Mouse (Mus musculus): Measurements from ENCODE around the gene Tmem106a. TPM values are rescaled to one million over a fixed set of nuclear protein-coding genes. Genes with fewer than 3 reads are reported as not detected.

Tmem106a gene
- polyA plus RNA-seq, 1 experiment from 2014 or later, result 3.4 TPM

DNA sequence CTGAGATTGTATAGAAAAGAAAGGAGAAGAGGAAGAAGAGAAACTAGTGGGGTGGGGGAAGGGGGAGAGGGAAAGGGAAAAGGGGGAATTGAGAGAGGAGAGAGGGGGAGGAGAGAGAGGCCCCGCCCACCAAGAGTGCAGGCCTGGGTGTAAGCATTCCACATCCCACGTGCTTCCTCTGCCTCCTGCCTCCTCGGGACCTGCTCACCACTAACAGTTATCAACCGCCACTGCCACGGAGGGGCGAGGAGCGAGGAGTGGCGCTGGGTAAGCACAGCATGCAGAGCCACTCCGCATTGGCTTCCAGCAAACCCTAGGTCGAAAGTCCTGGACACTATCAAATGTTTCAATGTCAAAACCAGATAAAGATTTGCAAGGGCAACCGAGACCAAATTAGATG, 28.4 kb downstream of the Tmem106a start:
- Histone ChIP-seq H3K4me3 (ENCODE audit: low read depth, low read length) (no peak overlapping the region), H3K36me3 (ENCODE audit: control insufficient read depth, insufficient read depth, low read length) (no peaks in the 10 kb centered on the region), H3K9me3 (ENCODE audit: control insufficient read depth, low read length) (no peaks in the 10 kb centered on the region), H3K27me3 (ENCODE audit: control insufficient read depth, insufficient read depth, low read length) (no peaks in the 10 kb centered on the region), H3K27ac (ENCODE audit: low read depth, low read length) (no peak overlapping the region), H3K9ac (ENCODE audit: low read depth, low read length) (no peak overlapping the region), H3K4me2 (replicated peaks; ENCODE audit: low read depth, low read length) (no peak overlapping the region), H3K4me1 (replicated peaks; ENCODE audit: control insufficient read depth, insufficient read depth, low read length) (no peaks in the 10 kb centered on the region)
- ATAC-seq (ENCODE audit: low FRiP score) (no peak), DNase-seq (ENCODE audit: low spot score) (no peak)
- 44% methylated on average over 11 of the region's 11 CpGs for WGBS

DNA sequence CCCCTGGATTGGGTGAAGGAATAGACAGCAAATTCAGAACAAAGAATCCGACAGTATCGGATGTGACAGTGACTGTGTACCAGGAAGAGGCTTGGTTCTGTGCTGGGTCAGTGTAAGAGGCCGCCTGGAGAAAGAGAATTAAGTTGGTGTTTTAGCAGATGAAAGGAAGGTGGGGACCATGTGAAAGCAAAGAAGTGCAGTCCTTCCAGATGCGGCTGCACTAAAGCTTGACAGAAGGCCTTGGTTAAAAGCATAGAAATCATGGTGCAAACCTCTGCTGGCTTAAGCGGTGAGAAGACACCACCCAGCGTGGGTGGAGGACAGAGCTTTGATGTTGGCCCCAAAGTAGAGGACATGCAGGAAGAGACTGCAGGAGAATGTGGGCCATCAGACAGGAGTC, 31.6 kb downstream of the Tmem106a start:
- no peak overlapping the region for H3K4me3 ChIP-seq (ENCODE audit: low read depth, low read length)
- no peaks in the 10 kb centered on the region for H3K27me3 ChIP-seq (ENCODE audit: control insufficient read depth, insufficient read depth, low read length)
- no peaks in the 10 kb centered on the region for H3K36me3 ChIP-seq (ENCODE audit: control insufficient read depth, insufficient read depth, low read length)
- DNase-seq (ENCODE audit: low spot score) (no peak), ATAC-seq (ENCODE audit: low FRiP score) (no peak)
- no peak overlapping the region for H3K9ac ChIP-seq (ENCODE audit: low read depth, low read length)
- H3K4me2 ChIP-seq (replicated peaks; ENCODE audit: low read depth, low read length), result no peak overlapping the region
- WGBS, result 80% methylated on average over 6 of the region's 6 CpGs
- H3K9me3 ChIP-seq (ENCODE audit: control insufficient read depth, low read length), result no peaks in the 10 kb centered on the region
- H3K27ac ChIP-seq (ENCODE audit: low read depth, low read length), result no peak overlapping the region
- H3K4me1 ChIP-seq (replicated peaks; ENCODE audit: control insufficient read depth, insufficient read depth, low read length), result 0 out of 2 replicates have a peak, but pooled peaks cover 9% of the 10 kb centered on the region

DNA sequence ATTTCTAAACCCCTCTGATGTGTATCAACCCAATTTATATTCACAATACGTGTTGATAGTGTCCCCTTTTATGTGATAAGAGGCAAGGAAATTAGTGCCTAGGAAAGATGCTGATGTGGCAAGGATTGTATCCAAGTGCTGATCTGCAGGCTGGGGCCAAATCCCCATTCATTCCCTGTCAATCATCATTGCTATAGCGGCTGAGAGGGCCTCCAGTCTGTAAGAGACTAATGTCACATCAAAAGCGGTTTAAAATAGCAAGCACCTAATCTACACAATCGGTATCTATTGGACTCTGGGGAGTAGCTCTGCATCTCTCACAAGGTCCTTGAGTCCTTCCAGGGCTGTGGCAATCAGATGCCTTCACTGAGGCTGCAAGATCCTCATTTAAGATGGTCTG, 32.1 kb downstream of the Tmem106a start:
- no peak overlapping the region for H3K27ac ChIP-seq (ENCODE audit: low read depth, low read length)
- DNase-seq (ENCODE audit: low spot score), result no peak

DNA sequence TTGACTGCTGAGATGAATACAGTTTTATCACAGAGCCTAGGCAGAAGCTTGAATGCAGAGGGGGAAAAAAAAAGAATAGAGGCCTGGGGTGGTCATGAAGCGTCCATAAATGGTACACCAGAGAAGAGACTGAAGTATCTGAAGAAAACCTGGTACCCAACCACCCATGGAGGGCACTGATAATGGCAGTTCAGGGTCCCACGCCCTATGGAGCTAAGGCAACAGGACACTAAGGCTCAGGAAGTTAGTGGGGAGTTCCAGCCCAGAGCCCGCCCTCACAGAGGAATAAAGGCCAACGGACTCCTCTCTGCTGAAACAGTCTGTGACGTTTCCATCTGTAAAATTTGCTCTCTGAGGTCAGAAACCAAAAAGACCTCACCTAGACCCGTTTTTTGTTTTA, 33.3 kb downstream of the Tmem106a start:
- Histone ChIP-seq H3K4me3 (ENCODE audit: low read depth, low read length) (no peak overlapping the region), H3K4me2 (replicated peaks; ENCODE audit: low read depth, low read length) (no peak overlapping the region), H3K36me3 (ENCODE audit: control insufficient read depth, insufficient read depth, low read length) (no peaks in the 10 kb centered on the region), H3K4me1 (replicated peaks; ENCODE audit: control insufficient read depth, insufficient read depth, low read length) (0 out of 2 replicates have a peak, but pooled peaks cover 9% of the 10 kb centered on the region), H3K9me3 (ENCODE audit: control insufficient read depth, low read length) (no peaks in the 10 kb centered on the region), H3K27ac (ENCODE audit: low read depth, low read length) (no peak overlapping the region), H3K27me3 (ENCODE audit: control insufficient read depth, insufficient read depth, low read length) (no peaks in the 10 kb centered on the region), H3K9ac (ENCODE audit: low read depth, low read length) (no peak overlapping the region)
- ATAC-seq (ENCODE audit: low FRiP score) (no peak), DNase-seq (ENCODE audit: low spot score) (no peak)
- WGBS, result 88% methylated on average over 6 of the region's 6 CpGs

More for the DNA sequence above, 32.1 kb downstream of the Tmem106a start:
- Histone ChIP-seq H3K36me3 (ENCODE audit: control insufficient read depth, insufficient read depth, low read length) (no peaks in the 10 kb centered on the region), H3K27me3 (ENCODE audit: control insufficient read depth, insufficient read depth, low read length) (no peaks in the 10 kb centered on the region), H3K9ac (ENCODE audit: low read depth, low read length) (no peak overlapping the region), H3K9me3 (ENCODE audit: control insufficient read depth, low read length) (no peaks in the 10 kb centered on the region), H3K4me2 (replicated peaks; ENCODE audit: low read depth, low read length) (no peak overlapping the region), H3K4me1 (replicated peaks; ENCODE audit: control insufficient read depth, insufficient read depth, low read length) (0 out of 2 replicates have a peak, but pooled peaks cover 9% of the 10 kb centered on the region), H3K4me3 (ENCODE audit: low read depth, low read length) (no peak overlapping the region)
- ATAC-seq (ENCODE audit: low FRiP score), result no peak
- WGBS, result 76% methylated on average over 4 of the region's 4 CpGs

DNA sequence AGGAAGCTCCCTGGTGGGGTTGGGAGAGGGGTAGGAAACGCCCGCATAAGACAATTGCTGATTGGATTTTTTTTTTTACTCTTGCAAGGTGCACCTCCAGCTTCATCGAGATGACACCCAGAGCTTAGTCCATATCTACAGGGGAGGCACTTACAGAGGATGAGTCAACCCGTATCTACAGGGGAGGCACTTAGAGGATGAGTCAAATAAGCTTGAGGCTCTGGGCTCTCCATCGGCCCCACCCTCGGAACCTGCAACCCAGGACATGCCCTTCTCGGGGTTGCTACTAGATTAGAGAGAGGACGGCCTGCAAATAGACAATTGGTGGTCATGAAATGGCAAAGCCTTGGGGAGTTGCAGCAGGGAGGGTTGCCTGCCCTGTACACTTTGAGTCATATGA, 34.1 kb downstream of the Tmem106a start:
- 0 out of 2 replicates have a peak, but pooled peaks cover 9% of the 10 kb centered on the region for H3K4me1 ChIP-seq (replicated peaks; ENCODE audit: control insufficient read depth, insufficient read depth, low read length)
- H3K9ac ChIP-seq (ENCODE audit: low read depth, low read length), result no peak overlapping the region
- no peaks in the 10 kb centered on the region for H3K9me3 ChIP-seq (ENCODE audit: control insufficient read depth, low read length)
- H3K36me3 ChIP-seq (ENCODE audit: control insufficient read depth, insufficient read depth, low read length), result no peaks in the 10 kb centered on the region
- 95% methylated on average over 8 of the region's 8 CpGs for WGBS
- no peak overlapping the region for H3K27ac ChIP-seq (ENCODE audit: low read depth, low read length)
- no peak overlapping the region for H3K4me2 ChIP-seq (replicated peaks; ENCODE audit: low read depth, low read length)
- DNase-seq (ENCODE audit: low spot score), result no peak
- H3K27me3 ChIP-seq (ENCODE audit: control insufficient read depth, insufficient read depth, low read length), result no peaks in the 10 kb centered on the region
- ATAC-seq (ENCODE audit: low FRiP score), result no peak
- H3K4me3 ChIP-seq (ENCODE audit: low read depth, low read length), result no peak overlapping the region

DNA sequence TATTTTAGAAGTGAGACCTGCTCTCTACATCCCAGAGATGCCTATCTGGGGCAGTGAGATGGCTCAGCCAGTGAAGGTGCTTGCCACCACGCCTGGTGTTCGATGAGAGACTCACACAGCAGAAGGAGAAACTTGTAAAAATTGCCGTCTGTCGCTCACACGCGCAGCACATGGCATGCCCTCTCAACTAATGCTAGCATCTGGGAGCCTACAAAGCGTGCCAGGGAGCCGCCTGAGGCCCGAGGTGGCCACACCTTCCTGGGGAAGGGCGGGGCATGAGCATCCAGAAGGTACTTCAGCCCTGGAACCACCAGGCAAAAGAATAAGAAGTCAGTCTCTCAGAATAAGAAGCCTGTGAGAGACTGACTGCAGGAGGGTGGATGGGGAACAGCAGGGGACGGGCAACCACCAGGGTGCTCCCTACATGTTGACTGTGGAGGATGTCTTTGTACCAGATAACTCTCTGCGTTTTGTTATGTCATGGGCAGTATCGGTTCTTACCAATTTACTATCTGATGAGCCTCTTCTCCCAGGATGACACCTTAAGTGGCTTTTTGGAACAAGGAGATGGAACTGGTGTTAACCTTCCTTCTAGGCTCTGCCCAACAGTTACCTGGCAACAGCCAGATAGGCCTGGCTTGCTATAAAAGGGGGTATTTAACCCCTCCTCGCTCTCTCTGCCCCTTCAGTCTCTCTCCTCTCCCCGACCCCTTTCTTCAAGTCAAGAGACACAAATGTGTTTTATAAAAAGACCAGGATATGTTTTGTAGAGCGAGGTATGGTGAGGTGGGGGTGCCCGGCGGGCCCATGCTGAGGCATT, 35.1 kb downstream of the Tmem106a start:
- Histone ChIP-seq H3K9ac (ENCODE audit: low read depth, low read length) (peak overlapping the region; percentile 31; the same call in 1 of the 2 replicates), H3K4me2 (replicated peaks; ENCODE audit: low read depth, low read length) (peak overlapping the region; percentile 14), H3K27me3 (ENCODE audit: control insufficient read depth, insufficient read depth, low read length) (no peaks in the 10 kb centered on the region), H3K27ac (ENCODE audit: low read depth, low read length) (no peak overlapping the region), H3K4me3 (ENCODE audit: low read depth, low read length) (no peak overlapping the region), H3K9me3 (ENCODE audit: control insufficient read depth, low read length) (no peaks in the 10 kb centered on the region), H3K4me1 (replicated peaks; ENCODE audit: control insufficient read depth, insufficient read depth, low read length) (0 out of 2 replicates have a peak, but pooled peaks cover 9% of the 10 kb centered on the region), H3K36me3 (ENCODE audit: control insufficient read depth, insufficient read depth, low read length) (no peaks in the 10 kb centered on the region)
- 21% methylated on average over 18 of the region's 18 CpGs for WGBS
- no peak; the same call in 1 of the 2 replicates for ATAC-seq (ENCODE audit: low FRiP score)
- peak; percentile 19 for DNase-seq (ENCODE audit: low spot score)

DNA sequence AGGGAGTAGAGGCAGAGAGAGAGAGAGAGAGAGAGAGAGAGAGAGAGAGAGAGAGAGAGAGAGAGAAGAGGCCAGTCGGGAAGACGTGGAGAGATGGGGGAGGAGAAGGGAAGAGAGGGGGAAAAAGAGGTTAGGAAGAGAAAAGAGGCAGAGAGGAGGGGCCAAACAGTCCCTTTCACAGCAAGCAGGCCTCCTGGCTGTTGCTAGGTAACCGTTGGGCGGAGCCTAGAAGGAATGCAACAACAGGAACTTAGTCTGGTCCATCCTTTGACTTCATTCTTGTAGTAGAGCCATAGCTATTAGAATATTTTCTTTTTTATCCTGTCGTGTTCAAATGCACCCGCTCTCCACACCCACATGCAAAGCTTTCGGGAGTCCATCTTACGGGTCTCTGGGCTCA, 35.8 kb downstream of the Tmem106a start:
- no peak overlapping the region for H3K4me3 ChIP-seq (ENCODE audit: low read depth, low read length)
- H3K9ac ChIP-seq (ENCODE audit: low read depth, low read length), result no peak overlapping the region; the same call in 1 of the 2 replicates
- H3K36me3 ChIP-seq (ENCODE audit: control insufficient read depth, insufficient read depth, low read length), result no peaks in the 10 kb centered on the region
- ATAC-seq (ENCODE audit: low FRiP score) (peak; percentile 68), DNase-seq (ENCODE audit: low spot score) (peak; percentile 86)
- H3K9me3 ChIP-seq (ENCODE audit: control insufficient read depth, low read length), result no peaks in the 10 kb centered on the region
- H3K27me3 ChIP-seq (ENCODE audit: control insufficient read depth, insufficient read depth, low read length), result no peaks in the 10 kb centered on the region
- 0 out of 2 replicates have a peak, but pooled peaks cover 9% of the 10 kb centered on the region for H3K4me1 ChIP-seq (replicated peaks; ENCODE audit: control insufficient read depth, insufficient read depth, low read length)
- H3K27ac ChIP-seq (ENCODE audit: low read depth, low read length), result 0 out of 2 replicates have a peak overlapping the region, but pooled peaks have one; percentile 42
- WGBS, result 3% methylated on average over 8 of the region's 8 CpGs
- peak overlapping the region; percentile 17 for H3K4me2 ChIP-seq (replicated peaks; ENCODE audit: low read depth, low read length)

DNA sequence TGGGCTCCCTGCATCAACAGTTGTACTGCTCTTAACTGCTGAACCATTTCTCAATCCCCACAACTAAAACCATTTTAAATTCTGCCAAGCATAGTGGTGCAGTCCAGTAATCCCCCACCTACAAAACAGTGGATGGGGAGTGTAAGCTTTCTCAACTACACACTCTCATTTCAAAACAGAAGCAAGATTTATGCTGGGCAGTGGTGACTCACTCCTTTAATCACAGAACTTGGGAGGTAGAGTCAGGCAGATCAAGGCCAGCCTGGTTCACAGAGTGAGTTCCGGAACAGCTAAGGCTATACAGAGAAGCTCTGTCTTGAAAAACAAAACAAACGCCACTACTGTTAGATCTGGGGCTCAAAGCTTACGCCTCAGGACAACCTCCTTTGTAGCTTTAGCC, 36.6 kb downstream of the Tmem106a start:
- Histone ChIP-seq H3K4me2 (replicated peaks; ENCODE audit: low read depth, low read length) (no peak overlapping the region), H3K27ac (ENCODE audit: low read depth, low read length) (peak overlapping the region; percentile 42; the same call in 1 of the 2 replicates), H3K4me3 (ENCODE audit: low read depth, low read length) (no peak overlapping the region), H3K9me3 (ENCODE audit: control insufficient read depth, low read length) (no peaks in the 10 kb centered on the region), H3K9ac (ENCODE audit: low read depth, low read length) (no peak overlapping the region), H3K27me3 (ENCODE audit: control insufficient read depth, insufficient read depth, low read length) (no peaks in the 10 kb centered on the region), H3K36me3 (ENCODE audit: control insufficient read depth, insufficient read depth, low read length) (no peaks in the 10 kb centered on the region), H3K4me1 (replicated peaks; ENCODE audit: control insufficient read depth, insufficient read depth, low read length) (0 out of 2 replicates have a peak, but pooled peaks cover 9% of the 10 kb centered on the region)
- ATAC-seq (ENCODE audit: low FRiP score), result no peak
- 78% methylated on average over 3 of the region's 3 CpGs for WGBS
- no peak for DNase-seq (ENCODE audit: low spot score)
